Mouse (Mus musculus) natural killer cell, adult 2 months (primary cell): Measurements from ENCODE around the gene Pemt.
A peak's percentile ranks its signal among the peaks of the same experiment; 100 is the strongest.

Source experiments
- DNase-seq, 2 experiments: peaks; one replicate each; pipeline ENCODE4 v3.0.0; 2022; ENCODE audit warnings: low spot score in 2 of 2

Pemt gene

GRCm38 (mm10) chr11:60056520-60056919 is 10.2 kb upstream of the Pemt start:
- DNase-seq = no peak

- DNase-seq = no peak
These were observed 2.6 kb upstream of the Pemt start for GRCm38 (mm10) chr11:60048841-60049240.

GRCm38 (mm10) chr11:60045676-60046057 is 622 bp downstream of the Pemt start:
- no peak for DNase-seq

GRCm38 (mm10) chr11:60044777-60045176 is 1.5 kb downstream of the Pemt start:
- no peak for DNase-seq

- no peak for DNase-seq
These were observed 4.0 kb downstream of the Pemt start for GRCm38 (mm10) chr11:60042277-60042676.

- DNase-seq = no peak
These were observed 9.6 kb downstream of the Pemt start for GRCm38 (mm10) chr11:60036537-60037220.

- DNase-seq = no peak
These were observed 11.3 kb downstream of the Pemt start for GRCm38 (mm10) chr11:60034911-60035400.

- no peak for DNase-seq
These were observed 12.0 kb downstream of the Pemt start for GRCm38 (mm10) chr11:60034293-60034692.

- DNase-seq = no peak
These were observed 13.5 kb downstream of the Pemt start for GRCm38 (mm10) chr11:60032586-60033430.

GRCm38 (mm10) chr11:60030747-60031331 is 15.4 kb downstream of the Pemt start:
- DNase-seq = no peak

- DNase-seq = no peak
These were observed 16.3 kb downstream of the Pemt start for GRCm38 (mm10) chr11:60029976-60030375.

GRCm38 (mm10) chr11:60027913-60028875 is 18.1 kb downstream of the Pemt start:
- DNase-seq = no peak

GRCm38 (mm10) chr11:60027272-60027671 is 19.0 kb downstream of the Pemt start:
- DNase-seq = peak; percentile 48 to 73

- DNase-seq = no peak
These were observed 20.1 kb downstream of the Pemt start for GRCm38 (mm10) chr11:60026166-60026565.

GRCm38 (mm10) chr11:60021201-60021600 is 25.1 kb downstream of the Pemt start:
- DNase-seq = no peak

- DNase-seq = no peak
These were observed 29.6 kb downstream of the Pemt start for GRCm38 (mm10) chr11:60016726-60017125.

- DNase-seq = no peak
These were observed 34.8 kb downstream of the Pemt start for GRCm38 (mm10) chr11:60011516-60011915.

- DNase-seq = no peak
These were observed 36.8 kb downstream of the Pemt start for GRCm38 (mm10) chr11:60009451-60009850.

GRCm38 (mm10) chr11:60005866-60006265 is 40.4 kb downstream of the Pemt start:
- DNase-seq = no peak

GRCm38 (mm10) chr11:60004716-60005115 is 41.6 kb downstream of the Pemt start:
- no peak for DNase-seq

- no peak for DNase-seq
These were observed 42.5 kb downstream of the Pemt start for GRCm38 (mm10) chr11:60003811-60004210.
